Mouse (Mus musculus) bone marrow, adult 2 months (tissue): ENCODE measurements at regions not wholly inside any gene's neighbourhood (a gene's known extent, or its start where the extent isn't known, plus 50 kb on each side); places are given as distances from the start of the nearest gene placed in this dataset.

Experiments used
- CTCF ChIP-seq: fragments of 200-500 bp; IDR thresholded peaks from 2 replicates; pipeline ENCODE4 v1.5.1; 2011; ENCODE audit warnings: low read length, control low read depth; ENCODE audit not compliant: control insufficient read depth, insufficient read depth
- POLR2A ChIP-seq: fragments of 200-500 bp; IDR thresholded peaks from 2 replicates; pipeline ENCODE4 v1.6.1; 2011; ENCODE audit warnings: low read depth, mild to moderate bottlenecking, control low read depth, low read length, borderline replicate concordance; ENCODE audit not compliant: control insufficient read depth

- TF ChIP-seq CTCF = no peak
- TF ChIP-seq POLR2A = no peak
Observed at GRCm38 (mm10) chr12:92291490-92291889, 442.5 kb upstream of the Sel1l start.
